43 mouse cellular contexts compared by ENCODE assay signal in genomic region chr2:111229502-111229901, GRCm38 (mm10). TPM values are rescaled to one million over a fixed set of nuclear protein-coding genes. Genes with fewer than 3 reads are reported as not detected.
"Had no signal": no experiment of that assay in that cellular context is flagged by ENCODE, and none has a peak within 500 bp of the region (broad histone marks: within the 10 kb centered on the region; RNA-seq: fewer than 3 reads in every experiment).

Gene 4930430A15Rik, minus strand, starts transcription at chr2:111229602.

- H3K27ac ChIP-seq: heart, embryonic 10.5 days; heart, embryonic 13.5 days; heart, embryonic 15.5 days; hindbrain, embryonic 10.5 days; hindbrain, embryonic 12.5 days; hindbrain, embryonic 13.5 days; hindbrain, embryonic 14.5 days; hindbrain, embryonic 15.5 days; hindbrain, postnatal 0 days; intestine, embryonic 15.5 days; kidney, embryonic 15.5 days; kidney, postnatal 0 days; layer of hippocampus, adult 2 months had no signal

- H3K4me1 ChIP-seq: heart, embryonic 10.5 days; heart, embryonic 12.5 days; heart, embryonic 13.5 days; heart, embryonic 15.5 days; hindbrain, embryonic 10.5 days; hindbrain, embryonic 12.5 days; hindbrain, embryonic 13.5 days; hindbrain, embryonic 15.5 days; intestine, embryonic 15.5 days; kidney, embryonic 15.5 days had no signal

- H3K36me3 ChIP-seq: heart, embryonic 10.5 days; heart, embryonic 12.5 days; heart, embryonic 13.5 days; heart, embryonic 15.5 days; hindbrain, embryonic 10.5 days; hindbrain, embryonic 12.5 days; hindbrain, embryonic 13.5 days; hindbrain, embryonic 15.5 days; intestine, embryonic 15.5 days; kidney, embryonic 15.5 days had no signal

- DNase-seq: heart, postnatal 10 days; heart, postnatal 14 days; heart, postnatal 36 days; heart, postnatal 4 days; kidney, adult 11 months; kidney, adult 18-20 months; kidney, adult 2 months; kidney, adult 8-10 months; kidney, adult 9 months; kidney, postnatal 10 days; kidney, postnatal 14 days; kidney, postnatal 25 days; kidney, postnatal 36 days; kidney, postnatal 4 days; layer of hippocampus, adult 9-11 months; layer of hippocampus, postnatal 36 days had no signal

- H3K4me3 ChIP-seq: heart, embryonic 10.5 days; heart, embryonic 12.5 days; heart, embryonic 13.5 days; heart, embryonic 15.5 days; hindbrain, embryonic 10.5 days; hindbrain, embryonic 12.5 days; hindbrain, embryonic 13.5 days; hindbrain, embryonic 15.5 days; intestine, embryonic 15.5 days; kidney, embryonic 15.5 days; layer of hippocampus, adult 2 months had no signal

- H3K27me3 ChIP-seq: heart, embryonic 12.5 days; heart, embryonic 13.5 days; heart, embryonic 15.5 days; hindbrain, embryonic 12.5 days; hindbrain, embryonic 13.5 days; hindbrain, embryonic 15.5 days; intestine, embryonic 15.5 days; kidney, embryonic 15.5 days had no signal

RNA-seq across cellular contexts. Expression of gene 4930430A15Rik, which starts in this region (rescaled TPM):
- polyA plus RNA-seq: heart, embryonic 10.5 days; heart, embryonic 11.5 days; heart, embryonic 12.5 days; heart, embryonic 13.5 days; heart, embryonic 14.5 days; heart, embryonic 15.5 days; heart, embryonic 16.5 days; heart, postnatal 0 days; hindbrain, embryonic 10.5 days; hindbrain, embryonic 11.5 days; hindbrain, embryonic 12.5 days; hindbrain, embryonic 13.5 days; hindbrain, embryonic 14.5 days; hindbrain, embryonic 15.5 days; hindbrain, embryonic 16.5 days; hindbrain, postnatal 0 days; inflammation-experienced regulatory T-cells, adult 6 months; intestine, embryonic 14.5 days; intestine, embryonic 15.5 days; intestine, embryonic 16.5 days; intestine, postnatal 0 days; kidney, adult 2 months; kidney, embryonic 14.5 days; kidney, embryonic 15.5 days; kidney, embryonic 16.5 days; kidney, postnatal 0 days; large intestine, adult 2 months had no signal
